Mouse (Mus musculus) limb, embryonic 14.5 days (tissue): ENCODE results near the gene Lrrfip2. TPM values are rescaled to one million over a fixed set of nuclear protein-coding genes. Genes with fewer than 3 reads are reported as not detected.

ENCODE experiments used
- ATAC-seq: fragments of 200-750 bp; cut with Nextera tagmentation; 2 replicates; pipeline ENCODE4 v1.8.0; 2017; ENCODE audit warnings: low read depth, moderate number of reproducible peaks, moderate TSS enrichment; ENCODE audit not compliant: low FRiP score
- DNase-seq: peaks from one replicate; pipeline ENCODE4 v3.0.0-alpha.2; 2015; ENCODE audit warnings: low spot score
- H3K27ac ChIP-seq: fragments of 300-500 bp; sonication (generic); replicated peaks from 2 replicates; pipeline ENCODE4 v1.5.1; 2014; ENCODE audit warnings: low read depth, mild to moderate bottlenecking, low read length, moderate library complexity, mixed read lengths
- H3K27me3 ChIP-seq: fragments of 300-500 bp; sonication (generic); 2 replicates; pipeline ENCODE4 v1.6.1; 2014; ENCODE audit warnings: low read length, mixed read lengths; ENCODE audit not compliant: control insufficient read depth, insufficient read depth
- H3K36me3 ChIP-seq: fragments of 300-500 bp; sonication (generic); 2 replicates; pipeline ENCODE4 v1.6.1; 2014; ENCODE audit warnings: mild to moderate bottlenecking, low read length, moderate library complexity, mixed read lengths; ENCODE audit not compliant: control insufficient read depth, insufficient read depth
- H3K4me1 ChIP-seq: fragments of 300-500 bp; sonication (generic); 2 replicates; pipeline ENCODE4 v1.6.1; 2014; ENCODE audit warnings: antibody characterized with exemption, low read length, mixed read lengths; ENCODE audit not compliant: control insufficient read depth, insufficient read depth
- H3K4me2 ChIP-seq: fragments of 300-500 bp; sonication (generic); replicated peaks from 2 replicates; pipeline ENCODE4 v1.6.1; 2014; ENCODE audit warnings: low read depth, mild to moderate bottlenecking, low read length, moderate library complexity; ENCODE audit not compliant: severe bottlenecking
- H3K4me3 ChIP-seq: fragments of 300-500 bp; sonication (generic); replicated peaks from 2 replicates; pipeline ENCODE4 v1.5.1; 2014; ENCODE audit warnings: low read length
- H3K9ac ChIP-seq: fragments of 300-500 bp; sonication (generic); 2 replicates; pipeline ENCODE4 v1.6.1; 2014; ENCODE audit warnings: mild to moderate bottlenecking, low read depth, low read length, moderate library complexity; ENCODE audit not compliant: severe bottlenecking
- H3K9me3 ChIP-seq: fragments of 300-500 bp; sonication (generic); 2 replicates; pipeline ENCODE4 v1.6.1; 2016; ENCODE audit warnings: low read length; ENCODE audit not compliant: control insufficient read depth
- POLR2A ChIP-seq: fragments of 200-500 bp; IDR thresholded peaks from 2 replicates; pipeline ENCODE4 v1.8.0; 2012; ENCODE audit warnings: inconsistent platforms, mild to moderate bottlenecking, moderate library complexity, borderline replicate concordance; ENCODE audit not compliant: insufficient read depth, insufficient read length; ENCODE audit errors: extremely low read depth
- WGBS: fragments of 180-500 bp; shearing (Covaris S2); extraction: QIAGEN DNeasy Blood & Tissue Kit; methylation state at CpG from one replicate; pipeline ENCODE4 v1.1.7; 2014; 5-methylcytosine and 5-hydroxymethylcytosine counted together
- polyA plus RNA-seq, 2 experiments: library from polyadenylated mRNA; depleted of rRNA in 1 of 2; stranded (reverse) in 1 of 2; unstranded in 1 of 2; fragments of >200 nt; fragmentation: Nextera tagmentation in 1 of 2; extraction: Ambion mirVana in 1 of 2; gene quantifications; 2 replicates each; pipeline versions ENCODE4 v1.2.1 to v1.2.3; 2012 to 2014

The Lrrfip2 gene
- polyA plus RNA-seq, 2 experiments = 36.6 to 37.4 TPM

GRCm38 (mm10) chr9:111216424-111216823 lies 99.0 kb downstream of the Lrrfip2 start:
- H3K27me3 ChIP-seq = no peaks in the 10 kb centered on the region
- no peak for TF ChIP-seq POLR2A
- no peak overlapping the region for H3K27ac ChIP-seq
- ATAC-seq = no peak
- peaks cover 5% of the 10 kb centered on the region; the same call in 1 of the 2 replicates for H3K4me1 ChIP-seq
- no peak overlapping the region for H3K4me3 ChIP-seq
- H3K36me3 ChIP-seq = peaks cover 27% of the 10 kb centered on the region
- no peak overlapping the region for H3K9ac ChIP-seq
- no peak overlapping the region for H3K4me2 ChIP-seq
- no peaks in the 10 kb centered on the region for H3K9me3 ChIP-seq
- no peak for DNase-seq

GRCm38 (mm10) chr9:111220551-111221080 lies 103.2 kb downstream of the Lrrfip2 start:
- no peak overlapping the region for H3K4me2 ChIP-seq
- H3K36me3 ChIP-seq = peaks cover 40% of the 10 kb centered on the region
- ATAC-seq = no peak
- no peak overlapping the region for H3K9ac ChIP-seq
- no peak overlapping the region for H3K4me3 ChIP-seq
- no peak overlapping the region for H3K27ac ChIP-seq
- H3K27me3 ChIP-seq = no peaks in the 10 kb centered on the region
- no peak for DNase-seq
- H3K9me3 ChIP-seq = no peaks in the 10 kb centered on the region
- 84% methylated on average over 5 of the region's 5 CpGs for WGBS
- no peak for TF ChIP-seq POLR2A
- no peaks in the 10 kb centered on the region for H3K4me1 ChIP-seq

GRCm38 (mm10) chr9:111221580-111221979 lies 104.2 kb downstream of the Lrrfip2 start:
- H3K36me3 ChIP-seq = peaks cover 50% of the 10 kb centered on the region

GRCm38 (mm10) chr9:111223406-111223805 lies 106.0 kb downstream of the Lrrfip2 start:
- 55% methylated on average over 5 of the region's 5 CpGs for WGBS
- no peak for DNase-seq
- no peak overlapping the region for H3K4me3 ChIP-seq
- H3K4me1 ChIP-seq = no peaks in the 10 kb centered on the region
- no peak overlapping the region for H3K4me2 ChIP-seq
- no peak overlapping the region for H3K9ac ChIP-seq
- no peak overlapping the region for H3K27ac ChIP-seq
- TF ChIP-seq POLR2A = no peak
- H3K36me3 ChIP-seq = peaks cover 61% of the 10 kb centered on the region
- no peaks in the 10 kb centered on the region for H3K9me3 ChIP-seq
- H3K27me3 ChIP-seq = no peaks in the 10 kb centered on the region
- ATAC-seq = no peak; the same call in 1 of the 2 replicates

More at GRCm38 (mm10) chr9:111221580-111221979, 104.2 kb downstream of the Lrrfip2 start:
- no peaks in the 10 kb centered on the region for H3K4me1 ChIP-seq
- DNase-seq (no peak), ATAC-seq (no peak)
- no peak overlapping the region for H3K4me3 ChIP-seq
- WGBS = 68% methylated on average over 1 of the region's 1 CpGs
- no peak for TF ChIP-seq POLR2A
- no peak overlapping the region for H3K9ac ChIP-seq
- H3K4me2 ChIP-seq = no peak overlapping the region
- no peak overlapping the region for H3K27ac ChIP-seq
- H3K27me3 ChIP-seq = no peaks in the 10 kb centered on the region
- no peaks in the 10 kb centered on the region for H3K9me3 ChIP-seq

GRCm38 (mm10) chr9:111228446-111228845 lies 111.1 kb downstream of the Lrrfip2 start:
- ATAC-seq (no peak), DNase-seq (no peak)
- no peaks in the 10 kb centered on the region for H3K27me3 ChIP-seq
- no peak for TF ChIP-seq POLR2A
- H3K27ac ChIP-seq = no peak overlapping the region
- no peaks in the 10 kb centered on the region for H3K9me3 ChIP-seq
- no peak overlapping the region for H3K4me3 ChIP-seq
- H3K36me3 ChIP-seq = peaks cover 80% of the 10 kb centered on the region
- H3K9ac ChIP-seq = no peak overlapping the region
- H3K4me2 ChIP-seq = no peak overlapping the region
- WGBS = 81% methylated on average over 5 of the region's 5 CpGs
- no peaks in the 10 kb centered on the region for H3K4me1 ChIP-seq
